Mouse (Mus musculus): Measurements from ENCODE around the gene Cops7b.
A peak's percentile ranks its signal among the peaks of the same experiment; 100 is the strongest.
"Not testable (repeated sequence)": the region's sequence is repeated elsewhere in the genome, so short reads cannot be mapped to it uniquely, and the experiment has no call there.

Cops7b gene

DNA sequence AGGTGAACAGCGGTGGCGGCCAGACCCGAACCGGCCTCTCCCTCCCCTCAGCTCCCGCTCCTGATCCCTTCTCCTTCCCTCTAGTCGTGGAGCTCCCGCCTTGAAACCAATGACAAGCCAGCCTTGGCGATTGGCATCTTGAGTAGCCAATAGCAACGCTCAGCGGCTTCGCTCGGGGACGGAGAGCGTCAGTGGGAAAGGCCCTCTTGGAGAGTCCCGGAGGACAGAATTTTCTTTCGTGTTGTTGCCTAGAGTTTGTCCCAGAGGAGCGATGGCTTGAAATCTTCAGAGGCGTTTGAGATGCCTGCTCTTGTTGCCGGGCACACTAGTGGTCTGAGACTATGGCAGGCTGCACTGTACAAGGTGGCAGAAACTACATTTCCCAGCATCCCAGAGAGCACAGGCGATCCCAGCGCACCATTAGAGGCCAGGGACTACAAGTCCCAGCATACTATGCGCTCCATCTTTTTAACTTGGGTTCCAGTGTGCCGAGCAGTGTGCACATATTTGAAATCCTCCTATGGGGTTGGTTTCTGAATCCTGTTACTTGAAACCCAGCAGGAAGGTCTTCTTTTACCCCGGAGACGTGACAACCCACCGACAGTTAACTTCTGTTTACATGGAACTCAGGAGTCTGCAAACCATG is at the start of gene Cops7b, which contains the start of gene Pde6d:
TSS of gene Cops7b (plus strand) at position 454 of the 646 bp plus-strand sequence.
TSS of gene Pde6d (minus strand) at position 179 of the 646 bp plus-strand sequence.
- peak; percentile 99 for DNase-seq (ENCODE audit: low read depth)

DNA sequence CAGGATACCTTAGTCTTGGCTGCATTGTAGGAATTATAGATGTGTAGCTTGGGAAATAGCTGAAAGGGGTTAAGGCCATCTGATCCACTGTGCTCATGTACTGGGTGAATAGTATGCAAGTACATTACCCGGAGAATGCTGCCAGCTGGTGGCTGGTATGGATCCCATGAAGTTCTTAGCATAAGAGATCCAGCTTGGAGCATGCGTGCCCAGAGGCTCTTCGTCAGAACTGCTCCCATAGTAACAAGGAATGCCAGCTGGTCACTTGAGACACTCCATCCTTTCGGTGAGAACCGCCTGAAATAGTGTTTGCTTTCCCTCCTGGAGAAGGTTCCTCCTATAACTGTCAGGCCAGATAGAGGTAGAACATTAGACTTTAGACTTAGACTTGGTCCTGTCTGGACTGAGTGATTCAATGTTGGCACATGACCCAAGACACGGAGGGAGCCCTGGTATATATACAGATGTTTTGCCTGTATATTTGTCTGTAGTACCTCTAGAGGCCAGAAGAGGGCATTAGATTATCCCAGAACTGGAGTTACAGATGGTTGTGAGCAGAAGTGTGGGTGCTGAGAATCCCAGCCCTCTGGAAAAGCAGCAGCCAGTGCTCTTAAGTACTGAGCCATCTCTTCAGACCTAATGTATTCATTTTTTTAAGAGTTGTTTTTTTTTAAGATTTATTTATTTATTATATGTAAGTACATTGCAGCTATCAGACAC is 49.1 kb upstream of the Cops7b start:
- no peak for DNase-seq (ENCODE audit: low read depth)

DNA sequence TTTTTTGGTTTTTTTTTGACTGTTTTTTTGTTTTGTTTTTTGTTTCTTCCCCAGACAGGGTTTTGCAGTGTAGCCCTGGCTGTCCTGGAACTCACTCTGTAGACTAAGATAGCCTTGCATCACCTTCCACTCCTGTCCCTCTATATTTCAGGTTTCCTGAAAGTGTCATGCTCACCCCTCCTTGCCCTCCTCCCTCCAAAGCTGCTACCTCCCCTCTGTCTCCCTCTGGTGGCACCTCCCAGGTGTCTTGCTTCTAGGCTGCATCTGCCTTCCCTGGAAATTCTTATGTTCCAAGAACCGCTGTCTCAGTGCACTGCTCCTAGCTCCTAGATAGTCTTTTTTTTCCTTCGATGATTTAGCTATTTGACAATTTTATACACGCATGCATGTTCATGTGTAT is 44.3 kb upstream of the Cops7b start:
- no peak for DNase-seq (ENCODE audit: low read depth)

DNA sequence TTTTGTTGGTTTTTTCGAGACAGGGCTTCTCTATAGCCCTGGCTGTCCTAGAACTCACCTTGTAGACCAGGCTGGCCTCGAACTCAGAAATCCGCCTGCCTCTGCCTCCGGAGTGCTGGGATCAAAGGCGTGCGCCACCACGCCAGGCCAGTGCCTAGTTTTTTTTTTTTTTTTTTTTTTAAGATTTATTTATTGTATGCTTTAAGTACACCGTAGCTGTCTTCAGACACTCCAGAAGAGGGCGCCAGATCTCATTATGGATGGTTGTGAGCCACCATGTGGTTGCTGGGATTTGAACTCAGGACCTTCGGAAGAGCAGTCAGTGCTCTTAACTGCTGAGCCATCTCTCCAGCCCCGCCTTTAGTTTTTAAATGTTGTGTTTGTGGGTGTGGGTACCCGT is 43.1 kb upstream of the Cops7b start:
- DNase-seq (ENCODE audit: low read depth): not testable (repeated sequence)

DNA sequence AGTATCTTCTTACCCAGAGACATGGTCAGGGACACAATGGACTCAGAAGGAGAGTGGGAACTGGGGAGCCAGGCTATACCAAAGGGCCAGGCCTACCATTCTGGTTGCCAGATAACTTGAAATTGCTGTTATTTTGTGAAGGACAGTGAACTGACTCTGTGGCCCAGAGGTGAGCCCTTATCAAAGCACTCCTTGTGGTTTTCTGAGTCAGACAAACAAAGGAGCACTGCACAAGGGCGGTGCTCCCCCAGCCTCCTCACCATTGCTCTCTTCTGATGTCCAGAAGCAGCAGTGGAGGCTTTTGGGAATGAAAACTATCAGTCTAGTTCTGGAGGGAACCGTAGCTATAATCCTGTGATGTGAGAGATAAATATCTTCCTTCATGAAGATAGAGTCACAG is 40.1 kb upstream of the Cops7b start:
- no peak for DNase-seq (ENCODE audit: low read depth)

DNA sequence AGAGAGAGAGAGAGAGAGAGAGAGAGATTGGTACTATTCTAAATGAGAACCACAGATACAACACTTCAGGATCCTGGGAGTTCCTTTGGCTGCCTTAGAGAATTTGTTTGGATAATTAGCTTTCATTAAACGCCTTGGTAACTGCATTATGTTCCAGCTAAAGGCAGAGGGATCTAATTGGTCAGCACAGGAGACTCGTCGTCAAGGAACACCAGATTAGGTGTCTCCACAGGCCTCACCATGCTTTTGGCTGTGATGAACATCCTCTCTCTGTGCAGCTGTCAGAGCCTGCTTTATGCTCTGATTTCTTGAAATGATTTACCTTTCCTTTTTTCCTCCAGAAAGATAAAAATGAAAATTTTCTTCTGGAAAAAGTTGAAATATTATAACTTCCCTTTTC is 35.9 kb upstream of the Cops7b start:
- no peak for DNase-seq (ENCODE audit: low read depth)

DNA sequence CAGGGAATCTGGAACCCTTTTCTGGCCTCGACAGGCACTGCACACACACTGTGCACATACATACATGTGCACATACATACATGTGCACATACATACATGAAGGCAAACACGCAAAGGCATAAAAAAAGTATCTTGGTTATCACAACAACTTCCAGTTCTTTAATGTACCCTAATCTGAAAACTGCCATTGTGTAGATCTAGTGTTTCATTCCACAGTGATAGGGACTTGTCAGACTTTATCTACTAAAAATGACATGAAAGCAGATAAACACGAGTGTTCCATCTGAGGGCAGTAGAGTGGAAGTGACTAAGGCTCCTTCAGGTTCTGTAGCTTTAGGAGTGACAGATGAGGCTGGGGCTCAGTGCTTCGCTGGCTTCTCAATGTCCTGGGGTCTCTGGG is 31.4 kb upstream of the Cops7b start:
- DNase-seq (ENCODE audit: low read depth): no peak

DNA sequence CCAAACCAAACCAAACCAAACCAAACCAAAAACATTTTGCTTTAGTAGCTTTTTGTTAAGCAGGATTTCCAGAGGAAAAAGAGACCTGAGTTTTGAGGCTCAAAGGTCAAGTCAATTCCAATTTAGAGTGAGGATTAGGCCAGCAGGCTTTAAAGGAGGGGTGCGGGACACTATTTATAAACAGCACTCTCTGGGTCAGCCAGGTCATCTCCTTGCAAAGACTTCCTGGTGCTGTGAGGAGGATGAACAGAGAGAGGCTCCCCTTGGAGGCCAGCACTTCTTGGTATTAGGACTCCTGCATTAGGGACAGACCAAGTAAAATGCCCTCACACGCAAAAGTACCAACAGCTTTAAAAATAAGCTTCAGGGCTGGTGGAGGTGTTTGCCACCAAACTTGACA is 30.8 kb upstream of the Cops7b start:
- no peak for DNase-seq (ENCODE audit: low read depth)

DNA sequence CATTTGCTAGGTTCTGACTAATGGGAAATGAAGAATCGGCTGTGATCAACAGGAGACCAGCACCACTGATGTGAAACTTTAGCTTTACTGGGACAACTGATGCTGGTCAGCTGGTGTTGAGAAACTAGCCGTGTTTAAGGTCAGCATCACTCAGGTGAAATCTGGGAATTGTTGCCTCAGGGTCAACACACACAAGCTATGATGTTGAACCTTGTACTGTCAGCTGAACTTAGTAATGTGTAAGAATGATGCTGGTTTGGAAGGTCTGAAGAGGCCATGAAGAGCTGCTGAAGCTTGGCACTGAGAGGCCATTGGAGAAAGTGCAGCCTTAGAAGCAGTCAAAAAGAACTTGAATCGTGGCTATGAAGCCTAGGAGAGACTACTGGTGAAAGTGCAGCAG is 27.0 kb upstream of the Cops7b start:
- DNase-seq (ENCODE audit: low read depth): no peak

DNA sequence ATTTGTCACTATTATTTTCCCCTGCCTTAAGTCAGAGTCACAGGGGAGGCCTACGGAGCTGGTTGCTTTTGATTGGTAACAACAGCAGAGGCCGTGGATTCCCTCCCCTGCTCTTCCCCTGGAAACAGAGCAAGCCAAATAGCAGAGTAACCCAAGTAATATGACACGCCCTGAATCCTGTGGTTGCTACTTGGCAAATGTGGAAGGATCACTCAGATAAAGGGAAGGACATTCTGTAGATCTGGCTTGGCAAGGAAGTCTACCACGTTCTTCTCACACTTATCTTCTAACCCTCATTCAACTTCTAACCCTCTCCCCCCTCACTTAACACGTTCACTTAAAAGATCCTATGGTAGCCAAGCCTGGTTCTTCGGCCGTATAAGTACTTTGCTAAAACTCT is 24.8 kb upstream of the Cops7b start:
- peak; percentile 64 for DNase-seq (ENCODE audit: low read depth)

DNA sequence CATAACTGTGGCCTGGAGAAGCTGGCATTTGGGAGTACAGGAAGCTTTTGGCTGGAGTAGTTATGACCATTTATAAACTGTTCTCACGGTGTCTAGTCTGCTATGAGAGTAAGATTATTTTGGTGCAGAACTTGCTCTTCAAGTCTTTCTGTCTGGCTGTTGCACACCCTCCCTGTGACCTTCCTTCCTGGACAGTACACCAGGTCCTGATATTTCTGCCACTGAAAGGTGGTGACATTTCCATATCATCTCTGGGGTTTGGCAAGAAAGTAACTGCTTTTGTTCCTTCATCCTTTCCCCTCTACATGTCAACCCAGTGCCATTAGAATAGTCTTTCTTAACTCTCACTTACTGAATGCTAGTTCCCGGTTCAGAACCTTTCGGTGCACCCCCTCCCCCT is 23.5 kb upstream of the Cops7b start:
- DNase-seq (ENCODE audit: low read depth): no peak

DNA sequence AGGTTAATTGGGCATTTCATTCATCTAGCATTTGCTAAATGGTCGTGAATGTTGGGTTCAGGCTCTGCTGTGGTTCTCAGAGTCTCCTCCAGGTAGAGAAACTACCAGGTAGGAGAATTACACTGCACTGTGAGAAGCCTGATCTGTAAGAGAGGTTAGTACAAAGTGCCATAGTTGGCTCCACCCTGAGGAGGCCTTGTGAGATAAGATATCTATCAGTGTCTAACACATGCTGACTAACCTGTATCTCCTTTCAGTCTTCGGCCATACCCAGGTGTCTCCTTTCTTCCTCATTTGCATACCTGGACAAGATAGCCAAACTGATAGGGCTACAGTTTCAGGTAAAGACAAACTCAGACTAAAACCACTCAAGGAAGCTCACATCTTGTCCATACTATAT is 20.0 kb upstream of the Cops7b start:
- DNase-seq (ENCODE audit: low read depth): no peak

DNA sequence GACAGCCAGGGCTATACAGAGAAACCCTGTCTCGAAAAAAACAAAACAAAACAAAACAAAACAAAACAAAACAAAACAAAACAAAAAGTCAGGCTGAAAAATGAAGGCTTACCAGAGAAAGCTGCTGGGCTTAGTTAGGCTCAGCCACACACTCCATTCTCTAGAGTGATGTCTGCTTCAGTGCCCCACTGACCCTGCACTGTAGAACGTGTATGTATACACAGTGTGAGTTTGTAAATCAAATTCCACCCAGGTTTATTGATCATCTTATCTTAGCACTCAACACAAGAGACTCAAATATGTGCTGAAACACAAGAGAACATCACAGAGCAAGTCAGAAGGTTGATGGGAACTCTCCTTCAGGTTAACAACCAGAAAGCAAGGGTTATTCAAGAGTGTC is 14.3 kb upstream of the Cops7b start:
- DNase-seq (ENCODE audit: low read depth): no peak

DNA sequence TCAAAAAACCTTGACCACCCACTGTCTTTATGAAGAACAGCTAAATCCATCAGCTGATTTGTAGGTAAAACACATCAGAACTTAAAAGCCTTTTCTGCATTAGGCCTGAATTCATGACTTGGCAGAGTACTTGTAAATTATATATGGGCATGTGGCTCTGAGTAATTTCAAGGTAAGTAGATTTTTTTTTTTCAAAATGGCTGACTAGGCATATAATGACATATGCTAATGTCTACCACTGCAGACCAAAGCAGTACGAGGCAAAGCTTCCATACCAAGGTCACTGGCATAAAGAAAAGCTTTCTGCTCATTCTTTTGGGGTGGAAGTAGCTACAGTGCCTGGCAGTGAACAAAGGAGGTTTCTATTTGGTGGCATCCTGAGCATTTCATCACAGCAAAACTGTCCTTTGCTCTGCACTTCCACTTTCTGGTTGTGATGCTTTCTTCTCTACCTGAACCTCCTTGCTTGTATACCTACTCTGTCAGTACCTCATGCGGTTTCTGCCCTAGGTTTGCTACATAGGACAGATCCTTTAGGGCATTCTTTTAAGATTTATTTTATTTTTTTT is 13.3 kb upstream of the Cops7b start:
- DNase-seq (ENCODE audit: low read depth): no peak

DNA sequence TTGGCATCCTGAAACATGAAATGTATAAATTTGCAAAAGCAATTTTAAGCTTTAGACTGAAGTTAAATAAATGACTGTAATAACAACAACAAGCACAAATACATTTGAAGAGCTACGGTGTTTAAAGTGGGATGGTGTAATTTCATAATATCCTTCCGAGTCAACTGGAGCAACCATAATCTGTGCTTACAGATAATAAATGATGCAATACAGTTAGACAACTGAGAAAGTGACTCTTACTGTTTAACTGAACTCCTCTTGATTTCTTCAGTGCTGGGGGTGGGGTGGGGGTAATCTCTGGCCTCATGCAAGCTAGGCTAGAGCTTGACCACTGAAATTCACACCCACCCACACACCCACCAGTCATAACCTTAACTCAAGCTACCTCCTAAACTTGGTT is 11.3 kb upstream of the Cops7b start:
- no peak for DNase-seq (ENCODE audit: low read depth)

DNA sequence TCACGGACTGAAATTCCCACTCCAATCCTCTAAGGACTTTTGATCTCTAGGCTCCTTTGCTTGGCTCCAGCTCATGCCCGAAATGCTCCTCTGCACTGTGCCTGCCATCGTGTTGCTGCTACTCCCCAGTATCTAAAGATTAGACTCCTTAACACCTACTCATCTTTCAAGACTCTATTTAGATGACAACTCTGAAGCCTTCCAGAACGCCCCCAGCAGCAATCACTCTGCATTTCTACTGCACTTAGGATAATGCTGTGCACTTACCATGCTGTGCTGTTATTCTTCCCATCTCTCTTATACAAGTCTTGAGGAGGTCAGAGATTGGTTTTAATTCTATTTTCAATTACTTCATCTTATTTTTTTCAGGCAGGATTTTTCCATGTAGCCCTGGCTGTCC is 10.8 kb upstream of the Cops7b start:
- no peak for DNase-seq (ENCODE audit: low read depth)

DNA sequence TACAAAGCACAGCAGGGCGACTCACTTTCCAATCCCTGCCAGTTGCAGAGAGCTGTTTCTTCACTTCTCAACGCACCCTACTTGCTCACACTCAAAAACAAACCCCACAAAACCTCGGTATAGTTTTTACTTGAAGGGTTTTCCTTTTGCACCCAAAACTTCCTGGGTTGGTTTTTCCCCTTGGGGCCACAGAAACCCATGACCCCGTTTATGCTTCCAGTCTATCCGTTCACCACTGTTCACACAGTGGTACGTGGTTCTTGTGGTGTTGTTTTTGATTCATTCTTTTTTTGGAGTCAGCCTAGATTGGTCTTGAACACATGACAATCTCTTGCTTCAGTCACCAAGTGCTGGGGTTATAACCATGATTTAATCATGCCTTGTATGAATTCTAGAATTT is 2.3 kb upstream of the Cops7b start:
- no peak for DNase-seq (ENCODE audit: low read depth)

DNA sequence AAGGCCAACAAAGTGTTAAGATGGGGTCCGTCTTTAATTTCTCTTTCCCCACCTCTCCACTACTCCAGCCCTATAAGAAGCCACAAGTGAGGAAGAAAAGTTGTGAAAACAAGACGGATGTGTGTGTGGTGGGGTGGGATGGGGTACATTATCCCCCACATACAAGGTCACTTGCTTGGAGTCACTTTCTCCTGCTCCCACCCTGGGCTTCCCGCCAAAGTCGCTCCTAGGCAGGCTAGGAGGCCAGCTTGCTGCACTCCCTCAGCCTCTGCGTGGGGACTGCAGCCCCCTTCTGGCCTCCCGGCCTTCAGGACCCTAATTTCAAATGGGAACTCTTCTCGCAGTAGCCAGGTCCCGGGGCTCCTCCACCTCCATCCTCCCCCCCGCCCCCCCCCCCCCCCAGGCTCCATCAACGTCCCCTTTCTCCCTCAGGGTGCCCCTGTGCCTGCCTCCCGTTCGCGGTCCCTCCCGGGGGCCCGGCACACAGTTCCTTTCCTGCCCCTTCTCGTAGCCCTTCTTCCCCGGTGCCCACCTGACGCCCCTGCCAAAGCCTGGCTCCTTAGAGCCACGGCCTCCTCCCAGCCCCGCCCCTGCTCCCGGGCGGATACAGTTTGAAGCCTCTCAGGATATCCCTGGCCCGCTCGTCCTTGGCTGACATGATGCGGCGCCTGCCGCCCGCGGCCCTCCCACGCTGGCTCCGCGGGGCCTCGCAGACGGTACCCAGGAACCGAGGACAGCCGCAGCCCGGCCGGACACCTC is 833 bp upstream of the Cops7b start:
- no peak for DNase-seq (ENCODE audit: low read depth)

DNA sequence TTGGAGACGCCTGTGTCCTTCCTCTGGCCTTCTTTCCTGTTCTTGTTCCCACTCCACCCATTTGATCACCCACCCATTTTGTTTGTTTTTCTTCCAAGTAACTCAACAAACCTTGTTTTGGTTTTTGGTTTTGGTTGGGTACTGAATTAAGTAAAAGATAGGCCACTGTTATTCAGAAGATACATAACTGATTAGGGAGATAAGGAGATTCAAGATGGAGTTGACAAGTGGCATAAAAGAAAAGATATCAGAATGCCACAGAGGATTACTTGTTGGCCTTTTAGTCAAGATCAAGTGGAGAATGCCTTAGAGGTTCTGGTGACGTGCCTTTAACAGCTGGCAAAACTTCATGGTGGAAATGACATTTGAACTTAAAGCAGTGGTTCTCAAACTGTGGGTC is 1.0 kb downstream of the Cops7b start:
- peak; percentile 22 for DNase-seq (ENCODE audit: low read depth)

DNA sequence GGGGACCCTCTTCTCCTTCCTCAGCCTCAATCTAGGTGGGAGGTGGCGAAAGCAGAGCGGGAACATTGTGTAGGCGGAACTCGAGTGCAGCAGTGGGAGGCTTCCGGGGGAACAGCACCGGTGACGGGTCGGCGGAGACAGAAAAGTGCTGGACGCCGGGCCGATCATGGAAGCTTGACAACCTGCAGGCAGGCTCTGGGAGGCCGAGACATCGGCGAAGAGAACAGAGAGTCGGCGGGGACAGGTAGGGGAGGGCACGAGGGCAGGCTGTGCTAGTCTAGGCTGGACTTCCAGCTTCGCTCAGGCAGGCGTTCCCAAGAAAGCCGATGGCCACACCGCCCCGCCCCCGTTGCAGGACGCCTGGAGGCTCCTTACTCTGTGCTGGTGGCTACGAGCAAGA is 4.3 kb downstream of the Cops7b start:
- peak; percentile 61 for DNase-seq (ENCODE audit: low read depth)

DNA sequence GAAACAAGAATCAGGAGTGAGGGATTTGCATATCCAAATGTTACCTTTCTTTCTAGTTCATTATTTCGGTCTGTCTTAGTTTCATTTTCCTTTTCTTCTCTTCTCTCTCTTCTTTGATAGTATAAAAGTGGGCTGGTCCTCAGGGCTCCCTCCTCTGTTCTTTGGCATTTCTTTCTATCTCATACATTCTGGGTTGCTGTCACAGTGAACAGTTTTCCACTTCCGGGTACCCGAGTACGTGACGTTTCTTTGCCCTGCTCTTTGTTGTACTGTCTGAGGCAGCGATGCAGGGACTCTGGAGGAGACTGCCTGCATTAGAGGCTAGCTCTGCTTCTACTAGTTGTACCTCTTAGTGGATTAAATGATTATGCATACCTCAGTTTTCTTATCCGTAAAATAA is 11.8 kb downstream of the Cops7b start:
- DNase-seq (ENCODE audit: low read depth): no peak

DNA sequence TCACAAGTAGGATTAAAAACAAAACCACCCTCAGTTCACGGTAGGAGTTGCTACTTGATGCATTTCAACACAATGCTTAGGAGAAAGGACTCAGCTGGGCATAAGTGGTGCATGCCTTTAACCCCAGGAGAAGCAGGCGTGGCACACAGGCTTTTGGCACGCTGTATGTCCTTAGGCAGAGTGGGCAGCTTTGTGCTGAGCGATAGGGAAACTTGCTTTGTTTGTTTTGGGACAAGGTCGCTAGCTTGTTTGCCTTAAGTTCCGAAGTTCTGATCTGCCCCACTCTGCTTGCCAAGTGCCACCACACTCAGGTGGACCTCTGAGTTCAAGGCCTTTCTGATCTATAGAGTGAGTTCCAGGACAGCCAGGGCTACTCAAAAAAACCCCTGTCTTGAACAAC is 12.6 kb downstream of the Cops7b start:
- no peak for DNase-seq (ENCODE audit: low read depth)

DNA sequence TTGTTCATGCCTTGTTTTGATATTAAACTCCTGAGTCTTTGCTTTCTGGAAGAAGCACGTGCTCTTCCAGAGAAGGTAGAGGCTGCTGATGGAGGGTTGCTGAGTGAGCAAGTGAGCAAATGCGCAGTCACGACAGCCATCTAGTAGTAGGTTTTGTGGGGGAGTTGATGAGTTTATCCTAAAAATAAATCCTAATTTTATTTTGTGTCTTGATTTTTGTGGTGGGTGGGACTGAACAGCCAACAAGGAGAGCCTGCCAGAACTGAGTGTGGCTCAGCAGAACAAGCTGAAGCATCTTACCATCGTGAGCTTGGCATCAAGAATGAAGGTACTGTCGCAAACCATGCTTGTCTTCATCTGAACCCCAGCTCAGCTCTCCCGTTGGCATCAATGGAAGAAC is 13.8 kb downstream of the Cops7b start:
- DNase-seq (ENCODE audit: low read depth): no peak
